Mouse (Mus musculus): ENCODE data around the gene Arhgef18.

Arhgef18 gene

GRCm38 (mm10) chr8:3397597-3397996 is 4.8 kb downstream of the Arhgef18 start:
- no peak for DNase-seq

- no peak for DNase-seq
These were observed 7.7 kb downstream of the Arhgef18 start for GRCm38 (mm10) chr8:3400509-3400908.

GRCm38 (mm10) chr8:3407417-3407816 is 14.6 kb downstream of the Arhgef18 start:
- no peak for DNase-seq

- DNase-seq: no peak
These were observed 18.3 kb downstream of the Arhgef18 start for GRCm38 (mm10) chr8:3411085-3411484.

- DNase-seq: peak; percentile 20
These were observed 19.1 kb downstream of the Arhgef18 start for GRCm38 (mm10) chr8:3411901-3412301.

- no peak for DNase-seq
These were observed 20.0 kb downstream of the Arhgef18 start for GRCm38 (mm10) chr8:3412816-3413215.

- DNase-seq: no peak
These were observed 21.9 kb downstream of the Arhgef18 start for GRCm38 (mm10) chr8:3414639-3415190.

- no peak for DNase-seq
These were observed 22.5 kb downstream of the Arhgef18 start for GRCm38 (mm10) chr8:3415259-3415658.

GRCm38 (mm10) chr8:3415661-3416060 is 22.9 kb downstream of the Arhgef18 start:
- no peak for DNase-seq

- no peak for DNase-seq
These were observed 24.0 kb downstream of the Arhgef18 start for GRCm38 (mm10) chr8:3416846-3417245.

- no peak for DNase-seq
These were observed 24.6 kb downstream of the Arhgef18 start for GRCm38 (mm10) chr8:3417455-3417854.

- DNase-seq: peak; percentile 17
These were observed 25.3 kb downstream of the Arhgef18 start for GRCm38 (mm10) chr8:3418101-3418500.

GRCm38 (mm10) chr8:3420105-3420706 is 27.4 kb downstream of the Arhgef18 start:
- no peak for DNase-seq

- no peak for DNase-seq
These were observed 28.7 kb downstream of the Arhgef18 start for GRCm38 (mm10) chr8:3421507-3421906.

GRCm38 (mm10) chr8:3425217-3425616 is 32.4 kb downstream of the Arhgef18 start:
- no peak for DNase-seq

- DNase-seq: no peak
These were observed 33.4 kb downstream of the Arhgef18 start for GRCm38 (mm10) chr8:3426211-3426610.

GRCm38 (mm10) chr8:3428426-3428825 is 35.6 kb downstream of the Arhgef18 start:
- DNase-seq: no peak

- peak; percentile 58 for DNase-seq
These were observed 37.2 kb downstream of the Arhgef18 start for GRCm38 (mm10) chr8:3429966-3430365.

- DNase-seq: no peak
These were observed 38.3 kb downstream of the Arhgef18 start for GRCm38 (mm10) chr8:3431113-3431512.

- no peak for DNase-seq
These were observed 43.7 kb downstream of the Arhgef18 start for GRCm38 (mm10) chr8:3436492-3436891.

- peak; percentile 16 for DNase-seq
These were observed 46.7 kb downstream of the Arhgef18 start for GRCm38 (mm10) chr8:3439510-3439909.

- no peak for DNase-seq
These were observed 56.4 kb downstream of the Arhgef18 start for GRCm38 (mm10) chr8:3449226-3449625.

- DNase-seq: peak; percentile 66
These were observed 57.9 kb downstream of the Arhgef18 start for GRCm38 (mm10) chr8:3450670-3451069.

GRCm38 (mm10) chr8:3451992-3452391 is 59.2 kb downstream of the Arhgef18 start:
- no peak for DNase-seq

- DNase-seq: no peak
These were observed 70.4 kb downstream of the Arhgef18 start for GRCm38 (mm10) chr8:3463248-3463647.
